Mouse (Mus musculus): Measurements from ENCODE around the gene Plekhn1. TPM values are rescaled to one million over a fixed set of nuclear protein-coding genes. Genes with fewer than 3 reads are reported as not detected.

The Plekhn1 gene
- polyA plus RNA-seq, 1 experiment from 2014 or later: 27.2 TPM

GRCm38 (mm10) chr4:156235360-156235770 lies 708 bp upstream of the Plekhn1 start:
- Histone ChIP-seq H3K9me3 (replicated peaks) (no peaks in the 10 kb centered on the region), H3K9ac (replicated peaks) (peak overlapping the region; percentile 60), H3K27me3 (replicated peaks) (no peaks in the 10 kb centered on the region), H3K4me2 (peak overlapping the region; percentile 92), H3K36me3 (peaks cover 56% of the 10 kb centered on the region), H3K4me1 (peaks cover 23% of the 10 kb centered on the region), H3K4me3 (replicated peaks) (peak overlapping the region; percentile 73), H3K27ac (replicated peaks) (peak overlapping the region; percentile 94)
- WGBS: under 1% methylated on average over 15 of the region's 15 CpGs
- peak; percentile 42 for ATAC-seq (ENCODE audit: low FRiP score)

DNA sequence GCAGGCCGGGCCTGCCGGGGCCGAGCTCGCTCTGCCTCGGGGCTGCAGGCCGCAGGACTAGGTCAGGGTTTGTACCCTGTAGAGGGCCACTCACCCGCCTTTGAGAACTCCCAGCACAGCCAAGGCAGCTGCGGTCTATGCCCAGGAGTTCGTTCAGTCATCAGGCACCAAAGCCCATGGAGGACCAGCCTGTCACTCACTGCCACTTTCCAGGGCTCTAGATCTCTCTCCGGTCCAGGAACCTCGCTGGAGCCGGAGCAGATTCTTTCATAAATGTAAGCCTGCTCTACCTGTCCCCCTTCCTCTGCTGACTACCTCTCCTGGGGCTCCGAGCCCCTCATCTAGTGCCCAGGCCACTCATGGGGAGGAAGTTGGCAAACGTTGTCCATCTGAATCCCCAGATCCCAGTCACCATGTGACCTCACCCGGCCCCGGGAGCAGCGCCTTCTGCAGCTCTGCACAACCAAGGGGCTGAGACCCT lies 596 bp downstream of the Plekhn1 start:
- Histone ChIP-seq H3K9ac (replicated peaks) (peak overlapping the region; percentile 75), H3K4me2 (peak overlapping the region; percentile 92), H3K27me3 (replicated peaks) (no peaks in the 10 kb centered on the region), H3K9me3 (replicated peaks) (no peaks in the 10 kb centered on the region), H3K36me3 (peaks cover 56% of the 10 kb centered on the region), H3K27ac (replicated peaks) (peak overlapping the region; percentile 90), H3K4me3 (replicated peaks) (peak overlapping the region; percentile 73), H3K4me1 (peaks cover 23% of the 10 kb centered on the region)
- WGBS: 6% methylated on average over 17 of the region's 17 CpGs
- peak; percentile 23; the same call in 1 of the 2 replicates for ATAC-seq (ENCODE audit: low FRiP score)

- ATAC-seq (ENCODE audit: low FRiP score): no peak
These were observed 6.1 kb downstream of the Plekhn1 start for GRCm38 (mm10) chr4:156228393-156229024.

DNA sequence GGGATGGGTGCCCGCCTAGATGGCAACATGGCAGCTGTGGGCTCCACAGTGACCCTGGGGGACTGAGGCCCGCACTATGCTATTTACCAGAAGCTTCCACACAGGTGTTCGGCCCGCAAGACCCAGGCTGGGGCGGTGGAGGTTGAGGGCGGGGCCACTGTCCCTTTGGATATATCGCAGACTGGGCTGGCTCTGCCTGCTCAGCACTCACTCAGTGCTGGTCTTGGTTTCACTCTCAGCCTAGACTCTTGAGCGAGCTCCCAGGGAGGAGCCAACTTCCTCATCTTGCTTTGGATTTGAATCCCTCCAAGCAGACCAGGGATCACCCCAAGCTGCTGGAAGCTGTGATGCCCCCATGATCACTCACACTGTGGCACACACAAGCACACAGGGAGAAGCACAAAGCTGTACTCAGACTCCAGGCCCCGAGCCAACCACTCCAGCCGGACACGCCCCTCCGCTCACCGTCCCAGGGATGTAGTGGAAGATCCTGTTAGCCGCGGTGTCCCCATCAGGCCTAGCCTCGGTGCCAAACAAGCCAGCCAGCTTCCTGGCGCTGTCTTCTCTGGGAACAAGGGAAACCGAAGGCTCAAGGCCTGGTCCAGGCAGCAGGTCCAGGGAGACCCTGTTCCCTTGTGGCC lies 6.8 kb downstream of the Plekhn1 start:
- Histone ChIP-seq H3K4me3 (replicated peaks) (no peak overlapping the region), H3K9me3 (replicated peaks) (no peaks in the 10 kb centered on the region), H3K36me3 (peaks cover 45% of the 10 kb centered on the region), H3K27ac (replicated peaks) (no peak overlapping the region), H3K4me1 (peaks cover 6% of the 10 kb centered on the region; the same call in 1 of the 2 replicates), H3K27me3 (replicated peaks) (no peaks in the 10 kb centered on the region), H3K4me2 (no peak overlapping the region), H3K9ac (replicated peaks) (no peak overlapping the region)
- ATAC-seq (ENCODE audit: low FRiP score): no peak
- WGBS: 39% methylated on average over 18 of the region's 18 CpGs

More at GRCm38 (mm10) chr4:156228393-156229024, 6.1 kb downstream of the Plekhn1 start:
- Histone ChIP-seq H3K9ac (replicated peaks) (no peak overlapping the region), H3K4me3 (replicated peaks) (no peak overlapping the region), H3K36me3 (peaks cover 48% of the 10 kb centered on the region), H3K27me3 (replicated peaks) (no peaks in the 10 kb centered on the region), H3K27ac (replicated peaks) (no peak overlapping the region), H3K4me1 (peaks cover 12% of the 10 kb centered on the region), H3K9me3 (replicated peaks) (no peaks in the 10 kb centered on the region), H3K4me2 (no peak overlapping the region)
- 24% methylated on average over 12 of the region's 12 CpGs for WGBS

GRCm38 (mm10) chr4:156224276-156224675 lies 10.4 kb downstream of the Plekhn1 start:
- Histone ChIP-seq H3K9me3 (replicated peaks) (no peaks in the 10 kb centered on the region), H3K36me3 (peaks cover 25% of the 10 kb centered on the region), H3K4me1 (peaks cover 6% of the 10 kb centered on the region; the same call in 1 of the 2 replicates), H3K9ac (replicated peaks) (no peak overlapping the region), H3K4me3 (replicated peaks) (no peak overlapping the region), H3K27ac (replicated peaks) (no peak overlapping the region), H3K27me3 (replicated peaks) (no peaks in the 10 kb centered on the region), H3K4me2 (no peak overlapping the region)
- ATAC-seq (ENCODE audit: low FRiP score): no peak
- 90% methylated on average over 2 of the region's 2 CpGs for whole genome bisulfite sequencing

GRCm38 (mm10) chr4:156219936-156220335 lies 14.7 kb downstream of the Plekhn1 start:
- no peak for ATAC-seq (ENCODE audit: low FRiP score)
- H3K4me2 ChIP-seq: no peak overlapping the region
- no peak overlapping the region for H3K4me3 ChIP-seq (replicated peaks)
- no peak overlapping the region for H3K27ac ChIP-seq (replicated peaks)
- H3K36me3 ChIP-seq: peaks cover 21% of the 10 kb centered on the region; the same call in 1 of the 2 replicates
- H3K9ac ChIP-seq (replicated peaks): no peak overlapping the region
- 95% methylated on average over 11 of the region's 11 CpGs for WGBS
- H3K4me1 ChIP-seq: no peaks in the 10 kb centered on the region
- H3K9me3 ChIP-seq (replicated peaks): no peaks in the 10 kb centered on the region
- H3K27me3 ChIP-seq (replicated peaks): no peaks in the 10 kb centered on the region

DNA sequence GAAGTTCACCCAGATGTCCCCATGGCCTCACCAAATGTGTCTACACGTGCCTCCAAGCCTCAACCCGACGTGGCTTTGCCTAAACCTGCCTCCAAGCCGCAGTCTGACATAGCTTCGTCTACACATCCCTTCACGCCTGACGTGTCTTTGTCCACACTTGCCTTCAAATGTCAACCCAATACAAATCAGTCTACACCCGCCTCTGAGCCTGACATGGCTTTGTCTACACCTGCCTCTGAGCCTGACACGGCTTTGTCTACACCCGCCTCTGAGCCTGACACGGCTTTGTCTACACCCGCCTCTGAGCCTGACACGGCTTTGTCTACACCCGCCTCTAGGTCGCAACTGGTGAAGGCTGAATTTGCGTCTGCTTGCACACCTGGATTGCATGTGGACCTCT lies 16.8 kb downstream of the Plekhn1 start:
- no peak overlapping the region for H3K27ac ChIP-seq (replicated peaks)
- H3K27me3 ChIP-seq (replicated peaks): no peaks in the 10 kb centered on the region
- no peaks in the 10 kb centered on the region for H3K4me1 ChIP-seq
- 89% methylated on average over 16 of the region's 16 CpGs for WGBS
- no peak overlapping the region for H3K4me2 ChIP-seq
- no peak overlapping the region for H3K4me3 ChIP-seq (replicated peaks)
- H3K9ac ChIP-seq (replicated peaks): no peak overlapping the region
- ATAC-seq (ENCODE audit: low FRiP score): no peak
- H3K36me3 ChIP-seq: peaks cover 16% of the 10 kb centered on the region; the same call in 1 of the 2 replicates
- no peaks in the 10 kb centered on the region for H3K9me3 ChIP-seq (replicated peaks)

DNA sequence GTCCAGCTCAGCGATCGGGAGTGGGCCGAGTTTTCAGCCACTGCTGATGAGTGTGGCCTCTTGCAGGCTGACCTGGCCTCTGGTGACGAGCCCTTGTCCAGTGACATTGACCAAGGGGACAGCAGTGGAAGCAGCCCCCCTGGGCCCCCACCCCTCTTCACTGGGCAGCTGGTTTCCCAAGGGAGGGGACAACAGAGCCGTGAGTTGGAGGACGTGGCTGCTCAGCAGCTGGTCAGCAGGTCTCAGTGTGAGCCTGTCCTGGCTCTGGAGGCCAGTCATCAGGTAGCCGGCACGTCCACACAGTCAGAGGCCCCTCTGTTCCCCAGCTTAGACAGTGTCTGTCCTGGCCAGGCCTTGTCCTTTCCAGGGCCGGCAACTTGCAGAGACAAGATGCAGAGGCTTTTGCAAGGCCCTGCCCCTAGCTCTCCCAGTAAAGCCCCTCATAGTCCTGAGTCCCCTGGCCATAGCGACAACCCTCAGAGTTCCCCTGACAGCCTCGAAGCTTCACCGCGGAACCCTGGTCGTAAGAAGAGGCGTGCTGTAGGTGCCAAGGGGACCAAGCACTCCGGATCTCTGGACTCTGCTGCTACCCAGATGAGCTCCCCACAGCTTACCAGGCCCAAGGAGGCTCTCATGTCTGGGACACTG lies 17.5 kb downstream of the Plekhn1 start:
- H3K9ac ChIP-seq (replicated peaks): no peak overlapping the region
- peaks cover 9% of the 10 kb centered on the region; the same call in 1 of the 2 replicates for H3K36me3 ChIP-seq
- H3K9me3 ChIP-seq (replicated peaks): no peaks in the 10 kb centered on the region
- H3K4me3 ChIP-seq (replicated peaks): no peak overlapping the region
- H3K27ac ChIP-seq (replicated peaks): no peak overlapping the region
- no peaks in the 10 kb centered on the region for H3K4me1 ChIP-seq
- H3K27me3 ChIP-seq (replicated peaks): no peaks in the 10 kb centered on the region
- no peak for ATAC-seq (ENCODE audit: low FRiP score)
- H3K4me2 ChIP-seq: no peak overlapping the region
- WGBS: 84% methylated on average over 16 of the region's 16 CpGs

DNA sequence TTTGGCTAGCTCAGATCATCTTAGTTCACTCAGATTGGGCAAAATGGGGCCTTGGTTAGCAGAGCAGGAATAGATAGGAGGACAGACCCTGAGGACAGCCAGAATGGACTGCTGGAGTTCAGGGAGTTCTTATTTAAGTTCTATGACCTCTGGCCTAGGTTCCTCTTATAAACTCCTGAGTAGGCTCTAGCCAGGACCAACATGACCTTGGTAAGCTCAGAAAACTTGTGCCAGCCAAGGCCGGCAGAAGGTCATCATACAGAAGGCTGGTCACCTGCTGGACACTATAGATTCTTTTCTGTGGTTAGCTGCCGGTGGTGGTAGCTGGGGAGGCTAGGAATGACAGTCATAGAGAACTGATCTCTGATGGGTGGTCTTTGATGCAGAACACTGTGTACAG lies 18.5 kb downstream of the Plekhn1 start:
- Histone ChIP-seq H3K27me3 (replicated peaks) (no peaks in the 10 kb centered on the region), H3K4me3 (replicated peaks) (no peak overlapping the region), H3K9ac (replicated peaks) (no peak overlapping the region), H3K4me1 (no peaks in the 10 kb centered on the region), H3K9me3 (replicated peaks) (no peaks in the 10 kb centered on the region), H3K27ac (replicated peaks) (no peak overlapping the region), H3K4me2 (no peak overlapping the region), H3K36me3 (peaks cover 2% of the 10 kb centered on the region; the same call in 1 of the 2 replicates)
- WGBS: 93% methylated on average over 2 of the region's 2 CpGs
- no peak for ATAC-seq (ENCODE audit: low FRiP score)

DNA sequence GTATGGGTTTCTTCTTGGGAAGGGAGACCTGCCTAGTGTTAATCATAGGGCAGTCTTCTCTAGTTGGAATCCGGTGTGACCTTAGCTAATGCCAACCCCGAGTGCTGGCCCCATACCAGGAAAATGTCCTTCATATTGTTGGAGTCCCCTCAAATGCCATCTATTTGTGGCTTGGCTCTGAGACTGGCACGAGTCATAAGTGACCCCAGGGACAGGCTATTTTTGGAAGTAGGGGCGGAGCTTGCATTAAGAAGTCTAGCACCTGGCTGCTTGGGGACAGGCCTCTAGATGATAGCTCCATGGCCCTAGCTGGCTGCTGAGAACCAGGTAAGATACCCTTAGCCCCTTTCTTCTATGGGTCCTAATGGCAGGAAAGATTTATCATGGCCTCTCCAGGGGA lies 19.0 kb downstream of the Plekhn1 start, which contains the start of gene Perm1:
TSS of gene Perm1 (plus strand) at position 220 of the 400 bp plus-strand sequence.
- Histone ChIP-seq H3K27ac (replicated peaks) (no peak within 1 kb of the TSS), H3K4me3 (replicated peaks) (no peak within 1 kb of the TSS), H3K27me3 (replicated peaks) (no peaks in the 10 kb centered on the region), H3K4me1 (no peaks in the 10 kb centered on the region), H3K9me3 (replicated peaks) (no peaks in the 10 kb centered on the region), H3K9ac (replicated peaks) (no peak within 1 kb of the TSS), H3K36me3 (no peaks in the 10 kb centered on the region), H3K4me2 (no peak within 1 kb of the TSS)
- 79% methylated on average over 4 of the region's 4 CpGs for WGBS
- ATAC-seq (ENCODE audit: low FRiP score): no peak

DNA sequence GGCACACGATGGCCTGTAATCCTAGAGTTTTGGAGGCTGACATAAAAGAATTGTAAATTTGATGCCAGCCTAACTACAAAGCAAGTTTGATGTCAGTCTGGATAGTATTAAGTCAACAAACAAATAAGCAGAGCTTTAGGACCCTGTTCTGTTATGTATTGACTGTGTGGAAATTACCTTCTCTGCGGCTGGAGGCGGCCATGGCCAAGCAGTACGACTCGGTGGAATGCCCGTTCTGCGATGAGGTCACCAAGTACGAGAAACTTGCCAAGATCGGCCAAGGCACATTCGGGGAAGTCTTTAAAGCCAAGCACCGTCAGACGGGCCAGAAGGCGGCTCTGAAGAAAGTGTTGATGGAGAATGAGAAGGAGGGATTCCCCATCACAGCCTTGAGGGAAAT lies 21.5 kb downstream of the Plekhn1 start:
- Histone ChIP-seq H3K9ac (replicated peaks) (no peak overlapping the region), H3K27me3 (replicated peaks) (no peaks in the 10 kb centered on the region), H3K27ac (replicated peaks) (no peak overlapping the region), H3K36me3 (no peaks in the 10 kb centered on the region), H3K4me1 (no peaks in the 10 kb centered on the region), H3K9me3 (replicated peaks) (no peaks in the 10 kb centered on the region), H3K4me2 (no peak overlapping the region), H3K4me3 (replicated peaks) (no peak overlapping the region)
- 93% methylated on average over 13 of the region's 13 CpGs for WGBS
- no peak for ATAC-seq (ENCODE audit: low FRiP score)

Data from neural tube, embryonic 15.5 days (tissue).